Mouse (Mus musculus) stomach, postnatal 0 days (tissue): ENCODE measurements around the gene Fbxw27.

Source experiments
- CTCF ChIP-seq: IDR thresholded peaks from 2 replicates; pipeline ENCODE4 v1.5.1; 2016; ENCODE audit warnings: antibody characterized with exemption, low read depth, mild to moderate bottlenecking, moderate library complexity
- EP300 ChIP-seq: optimal IDR thresholded peaks from 2 replicates; pipeline ENCODE3; 2016; ENCODE audit warnings: antibody characterized with exemption

- TF ChIP-seq CTCF (no peak), EP300 (no peak)
These were observed 4.8 kb upstream of the Fbxw27 start for GRCm38 (mm10) chr9:109795221-109795620.
